In genomic region chr7:110736914-110737313, GRCm38 (mm10) we compare ENCODE assay signal across 15 mouse cellular contexts. TPM values are rescaled to one million over a fixed set of nuclear protein-coding genes. Genes with fewer than 3 reads are reported as not detected.
DNase-seq lines count a peak whose midpoint lies in the region; ATAC-seq and TF ChIP-seq lines count a peak whose summit lies in the region.
"Had no signal": no experiment of that assay in that cellular context is flagged by ENCODE, and none has a peak within 500 bp of the region (broad histone marks: within the 10 kb centered on the region; RNA-seq: fewer than 3 reads in every experiment).

No protein-coding gene starts in this region.

- 0 out of 2 replicates have a peak, but pooled peaks have one; percentile 28 for TF ChIP-seq CTCF in kidney, adult 2 months (conservative IDR thresholded peaks at IDR 0.05; ENCODE audit: insufficient read depth, insufficient read length, low read depth, low read length)
- TF ChIP-seq CTCF in lung, postnatal 0 days (IDR thresholded peaks at IDR 0.05) = peak; percentile 29; the same call in 1 of the 2 replicates
- peak; percentile 37 to 42 (median 38) for TF ChIP-seq CTCF in MEL (IDR thresholded peaks at IDR 0.05 in 2 of 3, conservative IDR thresholded peaks at IDR 0.05 in 1 of 3; ENCODE audit: control insufficient read depth in 1 of 3, insufficient read depth in 1 of 3, low read depth in 2 of 3, low read length in 3 of 3, poor library complexity in 1 of 3, severe bottlenecking in 1 of 3)
- TF ChIP-seq CTCF in stomach, postnatal 0 days (IDR thresholded peaks at IDR 0.05; ENCODE audit: low read depth) = peak; percentile 37

- H3K4me3 ChIP-seq in kidney, adult 2 months (ENCODE audit: insufficient read depth, low read depth, low read length) = no peak overlapping the region
- no peak overlapping the region for H3K4me3 ChIP-seq in lung, postnatal 0 days (ENCODE audit: low read depth, low read length)
- no peak overlapping the region for H3K4me3 ChIP-seq in MEL (ENCODE audit: control insufficient read depth in 1 of 2, insufficient read depth in 1 of 2, low read depth in 2 of 2, low read length in 2 of 2)
- H3K4me3 ChIP-seq in stomach, postnatal 0 days (ENCODE audit: low read depth, low read length) = no peak overlapping the region
- no peak overlapping the region for H3K4me3 ChIP-seq in heart, embryonic 12.5 days
- H3K4me3 ChIP-seq: intestine, embryonic 15.5 days; limb, embryonic 15.5 days; neural tube, embryonic 12.5 days had no signal

- WGBS in kidney, adult 2 months = 53% methylated on average over 2 of the region's 2 CpGs
- WGBS in lung, postnatal 0 days = 43% methylated on average over 2 of the region's 2 CpGs
- 45% methylated on average over 2 of the region's 2 CpGs for WGBS in stomach, postnatal 0 days
- WGBS in heart, embryonic 12.5 days = 52% methylated on average over 2 of the region's 2 CpGs

- H3K36me3 ChIP-seq in kidney, adult 2 months (ENCODE audit: control insufficient read depth, insufficient read depth, low read length) = no peaks in the 10 kb centered on the region
- no peaks in the 10 kb centered on the region for H3K36me3 ChIP-seq in lung, postnatal 0 days (ENCODE audit: insufficient read depth, low read length)
- no peaks in the 10 kb centered on the region for H3K36me3 ChIP-seq in MEL (ENCODE audit: control insufficient read depth in 1 of 2, insufficient read depth in 2 of 2, low read length in 2 of 2)
- H3K36me3 ChIP-seq in stomach, postnatal 0 days (ENCODE audit: control insufficient read depth, insufficient read depth, low read length) = no peaks in the 10 kb centered on the region
- H3K36me3 ChIP-seq in heart, embryonic 12.5 days = no peaks in the 10 kb centered on the region
- H3K36me3 ChIP-seq: intestine, embryonic 15.5 days; limb, embryonic 15.5 days; neural tube, embryonic 12.5 days had no signal

- no peak for ATAC-seq in lung, postnatal 0 days
- no peak for ATAC-seq in stomach, postnatal 0 days (ENCODE audit: low FRiP score, low TSS enrichment)
- ATAC-seq in heart, embryonic 12.5 days (ENCODE audit: insufficient number of reproducible peaks, low FRiP score) = no peak
- ATAC-seq: intestine, embryonic 15.5 days had no signal

- TF ChIP-seq EP300 in lung, postnatal 0 days (IDR thresholded peaks at IDR 0.05) = no peak
- TF ChIP-seq EP300 in MEL (IDR thresholded peaks at IDR 0.05; ENCODE audit: low read depth in 1 of 2, low read length in 2 of 2) = no peak
- no peak for TF ChIP-seq EP300 in stomach, postnatal 0 days (optimal IDR thresholded peaks at IDR 0.05)

- no peak overlapping the region for H3K4me2 ChIP-seq in lung, postnatal 0 days (replicated peaks; ENCODE audit: low read depth, low read length)
- no peak overlapping the region for H3K4me2 ChIP-seq in stomach, postnatal 0 days (replicated peaks; ENCODE audit: low read depth)
- H3K4me2 ChIP-seq in heart, embryonic 12.5 days = no peak overlapping the region
- H3K4me2 ChIP-seq: intestine, embryonic 15.5 days; limb, embryonic 15.5 days; neural tube, embryonic 12.5 days had no signal

- H3K9me3 ChIP-seq in lung, postnatal 0 days (ENCODE audit: low read length) = no peaks in the 10 kb centered on the region
- no peaks in the 10 kb centered on the region for H3K9me3 ChIP-seq in MEL (replicated peaks; ENCODE audit: insufficient read depth, low read length)
- H3K9me3 ChIP-seq in stomach, postnatal 0 days (ENCODE audit: control insufficient read depth, low read length) = no peaks in the 10 kb centered on the region
- peaks cover 7% of the 10 kb centered on the region for H3K9me3 ChIP-seq in heart, embryonic 12.5 days (replicated peaks)
- H3K9me3 ChIP-seq: intestine, embryonic 15.5 days; limb, embryonic 15.5 days; neural tube, embryonic 12.5 days had no signal

- no peak for DNase-seq in kidney, adult 2 months
- DNase-seq in kidney, postnatal 36 days = no peak
- DNase-seq in lung, postnatal 0 days (ENCODE audit: low spot score) = no peak
- DNase-seq in lung, postnatal 25 days (ENCODE audit: low spot score) = no peak
- DNase-seq in MEL (ENCODE audit: low read depth, low spot score) = peak; percentile 18
- no peak for DNase-seq in stomach, postnatal 0 days (ENCODE audit: low spot score)
- DNase-seq: adrenal gland, adult 2 months; cerebellum, postnatal 10 days; kidney, postnatal 10 days; lung, postnatal 10 days; thymus, postnatal 25 days had no signal

- H3K9ac ChIP-seq in lung, postnatal 0 days (replicated peaks; ENCODE audit: low read depth) = no peak overlapping the region
- H3K9ac ChIP-seq in MEL (ENCODE audit: control insufficient read depth, low read depth, low read length, poor library complexity, severe bottlenecking) = no peak overlapping the region
- H3K9ac ChIP-seq in stomach, postnatal 0 days (ENCODE audit: low read length) = no peak overlapping the region
- no peak overlapping the region for H3K9ac ChIP-seq in heart, embryonic 12.5 days
- H3K9ac ChIP-seq: intestine, embryonic 15.5 days; limb, embryonic 15.5 days; neural tube, embryonic 12.5 days had no signal

- TF ChIP-seq POLR2A in kidney, adult 2 months (IDR thresholded peaks at IDR 0.05; ENCODE audit: low read depth, low read length) = no peak
- TF ChIP-seq POLR2A in MEL (IDR thresholded peaks at IDR 0.05; ENCODE audit: control insufficient read depth in 1 of 2, insufficient read depth in 1 of 2, low read depth in 1 of 2, low read length in 2 of 2, poor library complexity in 1 of 2) = no peak

- H3K27me3 ChIP-seq in kidney, adult 2 months (replicated peaks; ENCODE audit: control insufficient read depth, insufficient read depth, low read length) = no peaks in the 10 kb centered on the region
- H3K27me3 ChIP-seq in lung, postnatal 0 days (replicated peaks; ENCODE audit: insufficient read depth, low read length) = no peaks in the 10 kb centered on the region
- H3K27me3 ChIP-seq in MEL (ENCODE audit: control insufficient read depth in 1 of 2, insufficient read depth in 2 of 2, low read length in 2 of 2) = no peaks in the 10 kb centered on the region; a peak in 1 of 4 replicates
- no peaks in the 10 kb centered on the region for H3K27me3 ChIP-seq in stomach, postnatal 0 days (ENCODE audit: control insufficient read depth, insufficient read depth, low read length)
- H3K27me3 ChIP-seq in heart, embryonic 12.5 days (replicated peaks) = no peaks in the 10 kb centered on the region
- H3K27me3 ChIP-seq: intestine, embryonic 15.5 days; limb, embryonic 15.5 days; neural tube, embryonic 12.5 days had no signal

- H3K79me2 ChIP-seq in MEL (ENCODE audit: control insufficient read depth, insufficient read depth, low read length, poor library complexity) = no peaks in the 10 kb centered on the region

- no peak; the same call in 1 of the 2 replicates for TF ChIP-seq RAD21 in MEL (IDR thresholded peaks at IDR 0.05; ENCODE audit: low read depth, low read length)

- 0 out of 2 replicates have a peak, but pooled peaks cover 3% of the 10 kb centered on the region for H3K4me1 ChIP-seq in kidney, adult 2 months (ENCODE audit: control insufficient read depth, insufficient read depth, low read length)
- H3K4me1 ChIP-seq in lung, postnatal 0 days (ENCODE audit: insufficient read depth, low read depth, low read length) = no peaks in the 10 kb centered on the region
- H3K4me1 ChIP-seq in MEL (ENCODE audit: control insufficient read depth in 1 of 2, insufficient read depth in 2 of 2, low read length in 2 of 2) = no peaks in the 10 kb centered on the region
- H3K4me1 ChIP-seq in stomach, postnatal 0 days (replicated peaks; ENCODE audit: control insufficient read depth, insufficient read depth) = peaks cover 3% of the 10 kb centered on the region
- H3K4me1 ChIP-seq in heart, embryonic 12.5 days (replicated peaks) = no peaks in the 10 kb centered on the region
- H3K4me1 ChIP-seq: intestine, embryonic 15.5 days had no signal

- no peak overlapping the region for H3K27ac ChIP-seq in kidney, adult 2 months (ENCODE audit: insufficient read depth, low read depth, low read length)
- H3K27ac ChIP-seq in lung, postnatal 0 days (ENCODE audit: low read length) = no peak overlapping the region
- H3K27ac ChIP-seq in MEL (ENCODE audit: control insufficient read depth, low read depth, low read length) = no peak overlapping the region
- H3K27ac ChIP-seq in stomach, postnatal 0 days (replicated peaks) = no peak overlapping the region
- H3K27ac ChIP-seq in heart, embryonic 12.5 days (ENCODE audit: poor library complexity, severe bottlenecking) = no peak overlapping the region
- H3K27ac ChIP-seq: intestine, embryonic 15.5 days; limb, embryonic 15.5 days; neural tube, embryonic 12.5 days had no signal

TF ChIP-seq in MEL, 35 proteins besides CTCF, POLR2A, EP300 and RAD21:
- TF ChIP-seq ZKSCAN1 (IDR thresholded peaks at IDR 0.05; ENCODE audit: low read depth, low read length) (no peak), SMC3 (IDR thresholded peaks at IDR 0.05; ENCODE audit: low read depth, low read length) (no peak; the same call in 1 of the 2 replicates), MXI1 (IDR thresholded peaks at IDR 0.05; ENCODE audit: low read depth, low read length) (no peak), TAL1 (IDR thresholded peaks at IDR 0.05; ENCODE audit: low read length) (no peak)

RNA-seq across cellular contexts. Expression of gene Ampd3, which starts 31.1 kb away (rescaled TPM):
- polyA plus RNA-seq in kidney, adult 2 months (2012; rRNA removed) = 23.4 and 26.4 TPM in 2 replicates
- polyA plus RNA-seq in lung, postnatal 0 days (2015; fragmentation: Nextera tagmentation; extraction: Ambion mirVana) = 5.0 and 5.2 TPM in 2 replicates
- 11.7 and 14.8 TPM in 2 replicates for total RNA-seq in MEL (2012; rRNA removed)
- 10 to 100 TPM in 1 of 2 experiments, not detected in 1; 22.3 TPM for polyA plus RNA-seq in MEL (2012; ENCODE audit: insufficient read depth in 1 of 2, insufficient read length in 2 of 2, low read depth in 1 of 2, low replicate concordance in 2 of 2, missing spikeins in 1 of 2)
- polyA plus RNA-seq in stomach, postnatal 0 days (2015; fragmentation: Nextera tagmentation; extraction: Ambion mirVana) = 4.7 and 5.2 TPM in 2 replicates
- polyA plus RNA-seq in heart, embryonic 12.5 days (2016; fragmentation: Nextera tagmentation; extraction: Ambion mirVana) = 8.2 and 9.4 TPM in 2 replicates
